ENCODE assay signal across 14 mouse cellular contexts in the genomic region with DNA sequence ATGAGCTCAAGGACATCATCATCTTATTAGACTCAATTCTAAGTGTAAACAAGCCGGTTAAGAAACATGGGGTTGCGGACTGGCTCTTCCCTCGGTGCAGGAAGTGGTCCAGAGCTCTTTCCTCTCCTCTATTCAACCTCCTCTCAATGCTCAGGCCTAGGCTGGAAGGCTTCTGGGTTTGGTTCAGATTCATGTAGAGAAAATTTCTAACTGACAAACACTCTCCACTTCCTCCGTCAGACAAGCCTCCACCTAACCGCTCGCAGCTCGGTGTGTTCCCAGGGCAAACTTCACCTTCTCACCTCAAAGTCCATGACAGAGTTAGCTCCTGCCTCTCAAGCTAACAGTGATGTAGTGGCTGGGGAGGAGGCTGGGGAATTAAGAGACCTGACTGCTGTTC.
"Had no signal": no experiment of that assay in that cellular context is flagged by ENCODE, and none has a peak within 500 bp of the region (broad histone marks: within the 10 kb centered on the region; RNA-seq: fewer than 3 reads in every experiment).

No protein-coding gene starts in this region.

- H3K36me3 ChIP-seq: intestine, embryonic 15.5 days; limb, embryonic 10.5 days; liver, embryonic 12.5 days; lung, embryonic 15.5 days; neural tube, embryonic 13.5 days had no signal

- H3K9me3 ChIP-seq: intestine, embryonic 15.5 days; limb, embryonic 10.5 days; liver, embryonic 12.5 days; lung, embryonic 15.5 days; neural tube, embryonic 13.5 days had no signal

- H3K27ac ChIP-seq: hindbrain, postnatal 0 days; intestine, embryonic 15.5 days; kidney, postnatal 0 days; left cerebral cortex, adult 2 months; limb, embryonic 10.5 days; liver, embryonic 12.5 days; lung, embryonic 15.5 days; neural tube, embryonic 13.5 days had no signal

- H3K4me3 ChIP-seq: intestine, embryonic 15.5 days; left cerebral cortex, adult 2 months; limb, embryonic 10.5 days; liver, embryonic 12.5 days; lung, embryonic 15.5 days; neural tube, embryonic 13.5 days had no signal

- H3K4me2 ChIP-seq: intestine, embryonic 15.5 days; liver, embryonic 12.5 days; lung, embryonic 15.5 days; neural tube, embryonic 13.5 days had no signal

- H3K9ac ChIP-seq: intestine, embryonic 15.5 days; liver, embryonic 12.5 days; lung, embryonic 15.5 days; neural tube, embryonic 13.5 days had no signal

- H3K4me1 ChIP-seq: liver, embryonic 12.5 days; lung, embryonic 15.5 days had no signal

- H3K27me3 ChIP-seq: intestine, embryonic 15.5 days; liver, embryonic 12.5 days; lung, embryonic 15.5 days; neural tube, embryonic 13.5 days had no signal

- DNase-seq: kidney, adult 18-20 months; kidney, postnatal 4 days; midbrain, embryonic 14.5 days; retina, postnatal 1 day; right cerebral cortex, postnatal 4 days; spleen, adult 18-20 months had no signal

- ATAC-seq: hindbrain, postnatal 0 days; intestine, embryonic 15.5 days; liver, embryonic 12.5 days had no signal
